Mouse (Mus musculus): Measurements from ENCODE around the gene Lss. TPM values are rescaled to one million over a fixed set of nuclear protein-coding genes. Genes with fewer than 3 reads are reported as not detected.

Lss gene
- polyA plus RNA-seq, 1 experiment from 2014 or later = 18.7 TPM

- no peak for DNase-seq (ENCODE audit: low spot score)
Observed at GRCm38 (mm10) chr10:76561972-76562371, 30.6 kb downstream of the Lss start, which contains the start of gene Spatc1l. Spatc1l (plus strand) TSS chr10:76562272.

DNA sequence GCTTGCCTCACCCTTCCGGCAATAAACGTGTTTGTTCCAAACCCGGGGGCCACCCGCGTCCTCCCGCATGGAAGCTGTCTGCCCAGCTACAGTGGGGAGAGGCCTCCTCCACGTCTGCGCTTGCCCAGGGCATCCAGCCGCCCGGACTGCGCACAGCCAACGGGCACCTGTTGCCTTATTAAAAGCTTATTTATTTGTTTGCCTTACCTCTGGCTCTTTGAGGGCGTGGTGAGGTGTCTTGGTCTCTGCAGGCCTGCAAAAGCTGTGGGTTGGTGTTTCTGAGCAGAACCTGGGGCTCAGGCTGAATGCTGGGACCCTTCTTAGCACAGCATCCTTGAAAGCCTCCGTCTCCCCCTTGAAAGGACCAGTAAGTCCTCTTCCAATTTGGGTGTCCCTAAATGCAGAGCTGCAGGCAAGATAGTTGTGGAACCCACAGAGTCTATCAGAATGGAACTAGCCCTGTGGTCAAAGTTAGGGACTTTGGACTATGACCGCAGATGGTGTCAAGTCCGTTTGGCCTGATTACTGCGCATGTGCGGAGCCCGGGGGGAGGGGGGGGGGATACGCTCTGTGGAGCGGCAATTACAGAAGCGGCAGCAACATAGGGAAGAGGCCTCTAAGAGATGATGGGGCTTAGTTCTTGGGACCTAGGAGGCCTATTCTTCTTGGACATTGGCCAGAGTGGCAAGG is 38.8 kb downstream of the Lss start:
- DNase-seq (ENCODE audit: low spot score) = no peak

DNA sequence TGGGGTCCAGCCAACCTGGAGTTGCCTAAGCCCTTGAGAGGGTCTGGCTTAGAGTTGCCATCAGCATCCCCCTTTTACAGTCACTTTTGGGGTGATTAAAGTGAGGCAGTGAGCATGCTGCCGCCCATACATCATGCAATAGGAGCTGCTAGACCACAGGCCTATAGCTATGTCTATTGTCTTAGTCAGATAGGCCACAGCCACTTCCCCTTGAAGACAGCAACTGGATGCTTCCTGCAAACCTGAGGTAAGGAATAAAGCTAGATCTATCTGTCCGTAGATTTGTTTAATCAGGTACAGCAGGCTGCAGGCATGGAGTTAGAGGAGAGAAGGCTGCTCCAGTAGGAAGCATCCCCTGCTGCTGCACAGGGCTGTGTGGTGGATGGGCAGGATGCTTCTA is 39.7 kb downstream of the Lss start:
- DNase-seq (ENCODE audit: low spot score) = no peak

DNA sequence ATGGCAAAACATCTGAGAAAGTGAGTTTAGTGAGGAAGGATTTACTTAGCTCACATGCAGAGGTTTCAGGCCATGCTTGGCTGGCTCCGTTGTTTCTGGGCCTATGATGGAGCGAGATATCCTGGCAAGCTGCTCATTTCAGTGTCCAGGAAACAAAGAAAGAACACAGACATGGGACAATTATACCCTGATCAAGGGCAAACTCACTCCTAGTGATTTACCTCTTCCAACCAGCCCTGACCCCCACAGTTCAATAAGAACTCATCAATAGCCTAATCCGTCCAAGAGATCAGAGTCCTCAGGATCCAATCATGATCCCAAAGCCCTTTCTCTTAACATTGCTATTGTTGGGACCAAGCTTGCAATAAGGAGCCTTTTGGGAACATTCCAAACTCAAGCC is 40.8 kb downstream of the Lss start:
- DNase-seq (ENCODE audit: low spot score) = no peak

GRCm38 (mm10) chr10:76575374-76575773 is 44.0 kb downstream of the Lss start, which contains the start of gene Ftcd:
Ftcd (plus strand) TSS chr10:76575648.
- DNase-seq (ENCODE audit: low spot score) = no peak

GRCm38 (mm10) chr10:76576920-76577319 is 45.5 kb downstream of the Lss start:
- no peak for DNase-seq (ENCODE audit: low spot score)

DNA sequence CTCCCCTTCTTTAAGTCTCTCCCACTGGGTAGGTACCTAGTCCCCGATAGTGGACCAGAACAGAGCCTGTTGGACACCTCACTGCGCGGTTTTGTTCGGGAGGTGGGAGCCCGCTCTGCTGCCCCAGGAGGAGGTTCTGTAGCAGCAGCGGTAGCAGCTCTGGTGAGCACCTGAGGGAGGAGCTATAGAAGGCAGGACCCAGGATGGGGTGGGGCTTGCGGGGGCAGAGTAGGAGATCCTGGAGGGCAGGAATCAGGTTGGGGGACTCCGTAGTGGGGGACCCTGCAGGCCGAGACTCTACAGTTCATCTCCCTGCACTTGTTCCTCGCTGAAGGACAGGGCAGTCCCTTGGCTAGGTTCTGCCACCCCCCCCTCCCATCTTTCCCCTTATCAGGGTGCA is 52.8 kb downstream of the Lss start:
- DNase-seq (ENCODE audit: low spot score) = no peak

DNA sequence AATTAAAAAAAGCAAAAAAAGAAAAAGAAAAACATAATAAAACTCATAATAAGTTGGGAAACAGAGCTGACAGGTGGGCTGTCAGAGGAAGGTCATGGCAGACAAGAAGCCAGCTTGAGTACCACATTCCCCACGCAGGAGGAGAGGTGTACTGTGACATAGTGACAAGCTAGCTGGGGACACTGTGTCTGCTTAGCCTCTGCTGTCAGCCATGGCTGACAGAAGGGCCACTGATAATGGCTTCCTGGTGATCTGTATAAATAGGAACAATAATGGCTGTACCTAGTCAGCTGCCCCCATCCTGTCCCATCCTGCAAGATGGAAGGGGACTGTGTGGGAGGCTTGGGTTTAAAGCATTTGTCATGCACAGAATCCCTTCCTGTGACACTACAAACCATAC is 54.8 kb downstream of the Lss start:
- no peak for DNase-seq (ENCODE audit: low spot score)

GRCm38 (mm10) chr10:76590197-76590596 is 58.8 kb downstream of the Lss start:
- no peak for DNase-seq (ENCODE audit: low spot score)

- no peak for DNase-seq (ENCODE audit: low spot score)
Observed at GRCm38 (mm10) chr10:76596338-76596737, 65.0 kb downstream of the Lss start.

GRCm38 (mm10) chr10:76602690-76603089 is 71.3 kb downstream of the Lss start:
- DNase-seq (ENCODE audit: low spot score) = no peak

Other genes starting within 250 kb of the Lss start
- gene Dip2a, start 186.3 kb upstream of the Lss start, polyA plus RNA-seq (2015; fragmentation: Nextera tagmentation; extraction: Ambion mirVana) = 1.6 and 2.2 TPM in 2 replicates
- 1.5 TPM in 1 of 2 replicates, not detected in the other for gene AC141477.1, start 91.1 kb upstream of the Lss start, polyA plus RNA-seq (2015; fragmentation: Nextera tagmentation; extraction: Ambion mirVana)
- 14.8 and 17.5 TPM in 2 replicates for gene Pcnt, start 88.8 kb upstream of the Lss start, polyA plus RNA-seq (2015; fragmentation: Nextera tagmentation; extraction: Ambion mirVana)
- 0.26 and 0.47 TPM in 2 replicates for gene 2610028H24Rik, start 82.5 kb upstream of the Lss start, polyA plus RNA-seq (2015; fragmentation: Nextera tagmentation; extraction: Ambion mirVana)
- gene Mcm3ap, start 62.7 kb upstream of the Lss start, polyA plus RNA-seq (2015; fragmentation: Nextera tagmentation; extraction: Ambion mirVana) = 63.1 and 63.7 TPM in 2 replicates
- gene Ybey, start 62.5 kb upstream of the Lss start, polyA plus RNA-seq (2015; fragmentation: Nextera tagmentation; extraction: Ambion mirVana) = 5.6 and 6.3 TPM in 2 replicates
- gene Spatc1l, start 30.7 kb downstream of the Lss start, polyA plus RNA-seq (2015; fragmentation: Nextera tagmentation; extraction: Ambion mirVana) = not detected in 2 replicates
- 0.04 TPM in 1 of 2 replicates, not detected in the other for gene Ftcd, start 44.1 kb downstream of the Lss start, polyA plus RNA-seq (2015; fragmentation: Nextera tagmentation; extraction: Ambion mirVana)
- gene Col6a2, start 92.0 kb downstream of the Lss start, polyA plus RNA-seq (2015; fragmentation: Nextera tagmentation; extraction: Ambion mirVana) = 21.6 and 24.7 TPM in 2 replicates
- gene Col6a1, start 194.6 kb downstream of the Lss start, polyA plus RNA-seq (2015; fragmentation: Nextera tagmentation; extraction: Ambion mirVana) = 32.0 and 38.5 TPM in 2 replicates